Mouse (Mus musculus) CH12.LX (cell line): Measurements from ENCODE around the gene Flt1.

ENCODE experiments used
- CTCF ChIP-seq, 2 experiments: IDR thresholded peaks in 1 of 2; conservative IDR thresholded peaks in 1 of 2; 2 replicates each; pipeline ENCODE4 v1.5.1; 2011 to 2012; ENCODE audit warnings: low read depth in 2 of 2, low read length in 2 of 2, improper control_type of control experiment in 1 of 2, inconsistent platforms in 1 of 2, mild to moderate bottlenecking in 1 of 2, moderate library complexity in 1 of 2
- MAX ChIP-seq: IDR thresholded peaks from 2 replicates; pipeline ENCODE4 v1.6.1; 2011; ENCODE audit warnings: low read length, improper control_type of control experiment
- RAD21 ChIP-seq: IDR thresholded peaks from 2 replicates; pipeline ENCODE4 v1.6.1; 2011; ENCODE audit warnings: low read depth, mild to moderate bottlenecking, low read length, improper control_type of control experiment, moderate library complexity

DNA sequence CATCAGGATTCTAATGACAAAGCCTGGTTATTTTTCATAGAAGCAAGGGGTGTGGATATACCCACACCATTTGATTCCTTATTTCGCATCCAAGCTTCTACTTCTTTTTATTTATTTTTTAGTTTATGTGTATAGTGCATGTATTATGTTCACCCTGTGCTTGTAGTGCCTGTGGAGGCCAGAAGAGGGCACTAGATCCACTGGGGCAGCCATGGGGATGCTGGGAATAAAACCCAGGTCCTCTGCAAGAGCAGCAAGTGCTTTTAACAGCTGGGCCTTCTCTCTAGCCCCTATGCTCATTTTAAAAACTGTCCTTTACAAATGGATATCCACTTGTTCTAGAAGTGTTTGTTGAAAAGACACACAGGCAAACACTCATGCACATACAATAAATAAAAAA is 33.2 kb downstream of the Flt1 start:
- TF ChIP-seq CTCF (conservative IDR thresholded peaks at IDR 0.05 in 1 of 2, IDR thresholded peaks at IDR 0.05 in 1 of 2; ENCODE audit: low read depth in 2 of 2, low read length in 2 of 2), result no peak
- TF ChIP-seq RAD21, result no peak
- TF ChIP-seq MAX, result no peak
